Mouse (Mus musculus): ENCODE data around the gene Gpc1. TPM values are rescaled to one million over a fixed set of nuclear protein-coding genes. Genes with fewer than 3 reads are reported as not detected.

Gene Gpc1
- polyA plus RNA-seq, 1 experiment from 2014 or later = 4.7 TPM

- H3K4me2 ChIP-seq = no peak overlapping the region
- no peaks in the 10 kb centered on the region for H3K4me1 ChIP-seq (replicated peaks)
- no peak overlapping the region for H3K9ac ChIP-seq
- H3K27me3 ChIP-seq = no peaks in the 10 kb centered on the region
- H3K27ac ChIP-seq (replicated peaks) = no peak overlapping the region
- no peaks in the 10 kb centered on the region for H3K36me3 ChIP-seq (replicated peaks)
- H3K9me3 ChIP-seq (replicated peaks) = no peaks in the 10 kb centered on the region
- no peak for ATAC-seq (ENCODE audit: insufficient read depth)
- WGBS (ENCODE audit: insufficient replicate concordance) = 59% methylated on average over 4 of the region's 4 CpGs
- H3K4me3 ChIP-seq (replicated peaks) = no peak overlapping the region
Observed at GRCm38 (mm10) chr1:92863268-92863667, 31.8 kb downstream of the Gpc1 start.

GRCm38 (mm10) chr1:92866170-92866569, 34.7 kb downstream of the Gpc1 start:
- 47% methylated on average over 2 of the region's 2 CpGs for WGBS (ENCODE audit: insufficient replicate concordance)
- Histone ChIP-seq H3K9me3 (replicated peaks) (no peaks in the 10 kb centered on the region), H3K27me3 (no peaks in the 10 kb centered on the region), H3K4me1 (replicated peaks) (no peaks in the 10 kb centered on the region), H3K27ac (replicated peaks) (no peak overlapping the region), H3K9ac (no peak overlapping the region), H3K4me2 (no peak overlapping the region), H3K36me3 (replicated peaks) (no peaks in the 10 kb centered on the region), H3K4me3 (replicated peaks) (no peak overlapping the region)
- no peak for ATAC-seq (ENCODE audit: insufficient read depth)

- Histone ChIP-seq H3K4me1 (replicated peaks) (no peaks in the 10 kb centered on the region), H3K27me3 (no peaks in the 10 kb centered on the region), H3K9me3 (replicated peaks) (no peaks in the 10 kb centered on the region), H3K36me3 (replicated peaks) (no peaks in the 10 kb centered on the region), H3K9ac (no peak overlapping the region), H3K4me3 (replicated peaks) (no peak overlapping the region), H3K4me2 (no peak overlapping the region), H3K27ac (replicated peaks) (no peak overlapping the region)
- ATAC-seq (ENCODE audit: insufficient read depth) = no peak
- WGBS (ENCODE audit: insufficient replicate concordance) = 35% methylated on average over 2 of the region's 2 CpGs
Observed at GRCm38 (mm10) chr1:92869985-92870384, 38.5 kb downstream of the Gpc1 start.

- no peaks in the 10 kb centered on the region for H3K4me1 ChIP-seq (replicated peaks)
- H3K36me3 ChIP-seq (replicated peaks) = no peaks in the 10 kb centered on the region
- no peaks in the 10 kb centered on the region for H3K27me3 ChIP-seq
- ATAC-seq (ENCODE audit: insufficient read depth) = no peak
- WGBS (ENCODE audit: insufficient replicate concordance) = 68% methylated on average over 7 of the region's 7 CpGs
- no peak overlapping the region for H3K4me3 ChIP-seq (replicated peaks)
- no peak overlapping the region for H3K27ac ChIP-seq (replicated peaks)
- no peak overlapping the region for H3K4me2 ChIP-seq
- H3K9me3 ChIP-seq (replicated peaks) = no peaks in the 10 kb centered on the region
- H3K9ac ChIP-seq = no peak overlapping the region
Observed at GRCm38 (mm10) chr1:92872666-92873065, 41.2 kb downstream of the Gpc1 start.

- Histone ChIP-seq H3K9ac (no peak overlapping the region), H3K36me3 (replicated peaks) (no peaks in the 10 kb centered on the region), H3K9me3 (replicated peaks) (no peaks in the 10 kb centered on the region), H3K27me3 (no peaks in the 10 kb centered on the region), H3K4me3 (replicated peaks) (no peak overlapping the region), H3K4me2 (no peak overlapping the region), H3K4me1 (replicated peaks) (no peaks in the 10 kb centered on the region), H3K27ac (replicated peaks) (no peak overlapping the region)
- 66% methylated on average over 3 of the region's 3 CpGs for WGBS (ENCODE audit: insufficient replicate concordance)
- ATAC-seq (ENCODE audit: insufficient read depth) = no peak
Observed at GRCm38 (mm10) chr1:92874011-92874410, 42.6 kb downstream of the Gpc1 start.

GRCm38 (mm10) chr1:92875360-92876111, 44.1 kb downstream of the Gpc1 start:
- WGBS (ENCODE audit: insufficient replicate concordance) = 56% methylated on average over 8 of the region's 8 CpGs
- no peak for ATAC-seq (ENCODE audit: insufficient read depth)
- no peak overlapping the region for H3K4me3 ChIP-seq (replicated peaks)
- no peaks in the 10 kb centered on the region for H3K36me3 ChIP-seq (replicated peaks)
- H3K4me1 ChIP-seq (replicated peaks) = no peaks in the 10 kb centered on the region
- H3K9me3 ChIP-seq (replicated peaks) = no peaks in the 10 kb centered on the region
- no peak overlapping the region for H3K27ac ChIP-seq (replicated peaks)
- H3K27me3 ChIP-seq = no peaks in the 10 kb centered on the region
- H3K4me2 ChIP-seq = no peak overlapping the region
- H3K9ac ChIP-seq = no peak overlapping the region

GRCm38 (mm10) chr1:92877431-92877978, 46.1 kb downstream of the Gpc1 start:
- no peak overlapping the region for H3K27ac ChIP-seq (replicated peaks)
- WGBS (ENCODE audit: insufficient replicate concordance) = 62% methylated on average over 12 of the region's 12 CpGs
- no peaks in the 10 kb centered on the region for H3K36me3 ChIP-seq (replicated peaks)
- H3K9ac ChIP-seq = no peak overlapping the region
- H3K4me1 ChIP-seq (replicated peaks) = no peaks in the 10 kb centered on the region
- no peak overlapping the region for H3K4me2 ChIP-seq
- no peaks in the 10 kb centered on the region for H3K27me3 ChIP-seq
- no peaks in the 10 kb centered on the region for H3K9me3 ChIP-seq (replicated peaks)
- no peak overlapping the region for H3K4me3 ChIP-seq (replicated peaks)
- no peak for ATAC-seq (ENCODE audit: insufficient read depth)

- WGBS (ENCODE audit: insufficient replicate concordance) = 61% methylated on average over 13 of the region's 13 CpGs
- Histone ChIP-seq H3K36me3 (replicated peaks) (no peaks in the 10 kb centered on the region), H3K4me3 (replicated peaks) (no peak overlapping the region), H3K4me1 (replicated peaks) (no peaks in the 10 kb centered on the region), H3K27me3 (no peaks in the 10 kb centered on the region), H3K4me2 (no peak overlapping the region), H3K9me3 (replicated peaks) (no peaks in the 10 kb centered on the region), H3K27ac (replicated peaks) (no peak overlapping the region), H3K9ac (no peak overlapping the region)
- ATAC-seq (ENCODE audit: insufficient read depth) = no peak
Observed at GRCm38 (mm10) chr1:92878066-92878741, 46.8 kb downstream of the Gpc1 start.

- Histone ChIP-seq H3K27me3 (no peaks in the 10 kb centered on the region), H3K4me2 (no peak overlapping the region), H3K36me3 (replicated peaks) (no peaks in the 10 kb centered on the region), H3K9me3 (replicated peaks) (no peaks in the 10 kb centered on the region), H3K4me3 (replicated peaks) (no peak overlapping the region), H3K27ac (replicated peaks) (no peak overlapping the region), H3K9ac (no peak overlapping the region), H3K4me1 (replicated peaks) (no peaks in the 10 kb centered on the region)
- WGBS (ENCODE audit: insufficient replicate concordance) = 66% methylated on average over 12 of the region's 12 CpGs
- ATAC-seq (ENCODE audit: insufficient read depth) = no peak
Observed at GRCm38 (mm10) chr1:92879266-92879665, 47.8 kb downstream of the Gpc1 start.

- Histone ChIP-seq H3K27ac (replicated peaks) (no peak overlapping the region), H3K9me3 (replicated peaks) (no peaks in the 10 kb centered on the region), H3K36me3 (replicated peaks) (no peaks in the 10 kb centered on the region), H3K4me1 (replicated peaks) (no peaks in the 10 kb centered on the region), H3K27me3 (no peaks in the 10 kb centered on the region), H3K9ac (no peak overlapping the region), H3K4me2 (no peak overlapping the region), H3K4me3 (replicated peaks) (no peak overlapping the region)
- no peak for ATAC-seq (ENCODE audit: insufficient read depth)
- 62% methylated on average over 5 of the region's 5 CpGs for WGBS (ENCODE audit: insufficient replicate concordance)
Observed at GRCm38 (mm10) chr1:92880101-92880500, 48.7 kb downstream of the Gpc1 start.

- WGBS (ENCODE audit: insufficient replicate concordance) = 68% methylated on average over 6 of the region's 6 CpGs
- Histone ChIP-seq H3K9ac (no peak overlapping the region), H3K27me3 (no peaks in the 10 kb centered on the region), H3K4me2 (no peak overlapping the region), H3K9me3 (replicated peaks) (no peaks in the 10 kb centered on the region), H3K4me3 (replicated peaks) (no peak overlapping the region), H3K36me3 (replicated peaks) (no peaks in the 10 kb centered on the region), H3K27ac (replicated peaks) (no peak overlapping the region), H3K4me1 (replicated peaks) (no peaks in the 10 kb centered on the region)
- no peak for ATAC-seq (ENCODE audit: insufficient read depth)
Observed at GRCm38 (mm10) chr1:92881982-92882381, 50.5 kb downstream of the Gpc1 start.

All from liver, embryonic 15.5 days (tissue).